Mouse (Mus musculus): ENCODE measurements around the gene Phf10.
A peak's percentile ranks its signal among the peaks of the same experiment; 100 is the strongest.
"Not testable (repeated sequence)": the region's sequence is repeated elsewhere in the genome, so short reads cannot be mapped to it uniquely, and the experiment has no call there.

The Phf10 gene

GRCm38 (mm10) chr17:14960951-14961556 is at the start of gene Phf10:
Gene Phf10, minus strand, starts transcription at chr17:14961273.
- peak; percentile 38 for DNase-seq

GRCm38 (mm10) chr17:15009706-15010413 is 48.8 kb upstream of the Phf10 start, which contains the start of gene Gm3435:
Gene Gm3435, plus strand, starts transcription at chr17:15010176.
- not testable (repeated sequence) for DNase-seq

GRCm38 (mm10) chr17:15009088-15009487 is 48.0 kb upstream of the Phf10 start:
- DNase-seq = not testable (repeated sequence)

- DNase-seq = not testable (repeated sequence)
Observed at GRCm38 (mm10) chr17:15000047-15000446, 39.0 kb upstream of the Phf10 start.

- DNase-seq = not testable (repeated sequence)
Observed at GRCm38 (mm10) chr17:14994140-14994539, 33.1 kb upstream of the Phf10 start.

- not testable (repeated sequence) for DNase-seq
Observed at GRCm38 (mm10) chr17:14993139-14993832, 32.2 kb upstream of the Phf10 start.

GRCm38 (mm10) chr17:14992522-14993138 is 31.6 kb upstream of the Phf10 start:
- not testable (repeated sequence) for DNase-seq

GRCm38 (mm10) chr17:14990116-14990702 is 29.1 kb upstream of the Phf10 start:
- DNase-seq = not testable (repeated sequence)

GRCm38 (mm10) chr17:14978362-14979038 is 17.4 kb upstream of the Phf10 start, which contains the start of the genes 9030025P20Rik and Gm3417:
Gene 9030025P20Rik, plus strand, starts transcription at chr17:14978468.
Gene Gm3417, minus strand, starts transcription at chr17:14978790.
- DNase-seq = not testable (repeated sequence)

GRCm38 (mm10) chr17:14977718-14978361 is 16.8 kb upstream of the Phf10 start:
- not testable (repeated sequence) for DNase-seq

GRCm38 (mm10) chr17:14968373-14968913 is 7.4 kb upstream of the Phf10 start:
- not testable (repeated sequence) for DNase-seq

- not testable (repeated sequence) for DNase-seq
Observed at GRCm38 (mm10) chr17:14961557-14962154, 583 bp upstream of the Phf10 start.

GRCm38 (mm10) chr17:14960520-14960919 is 553 bp downstream of the Phf10 start:
- DNase-seq = peak; percentile 30

- DNase-seq = no peak
Observed at GRCm38 (mm10) chr17:14959979-14960378, 1.1 kb downstream of the Phf10 start.

- DNase-seq = no peak
Observed at GRCm38 (mm10) chr17:14958686-14959327, 2.3 kb downstream of the Phf10 start.

GRCm38 (mm10) chr17:14953452-14953851 is 7.6 kb downstream of the Phf10 start:
- DNase-seq = no peak

- DNase-seq = no peak
Observed at GRCm38 (mm10) chr17:14949161-14949827, 11.8 kb downstream of the Phf10 start.

- DNase-seq = no peak
Observed at GRCm38 (mm10) chr17:14944551-14944950, 16.5 kb downstream of the Phf10 start.

- no peak for DNase-seq
Observed at GRCm38 (mm10) chr17:14943729-14944059, 17.4 kb downstream of the Phf10 start.
